ENCODE assay signal across 9 mouse cellular contexts in the genomic region with DNA sequence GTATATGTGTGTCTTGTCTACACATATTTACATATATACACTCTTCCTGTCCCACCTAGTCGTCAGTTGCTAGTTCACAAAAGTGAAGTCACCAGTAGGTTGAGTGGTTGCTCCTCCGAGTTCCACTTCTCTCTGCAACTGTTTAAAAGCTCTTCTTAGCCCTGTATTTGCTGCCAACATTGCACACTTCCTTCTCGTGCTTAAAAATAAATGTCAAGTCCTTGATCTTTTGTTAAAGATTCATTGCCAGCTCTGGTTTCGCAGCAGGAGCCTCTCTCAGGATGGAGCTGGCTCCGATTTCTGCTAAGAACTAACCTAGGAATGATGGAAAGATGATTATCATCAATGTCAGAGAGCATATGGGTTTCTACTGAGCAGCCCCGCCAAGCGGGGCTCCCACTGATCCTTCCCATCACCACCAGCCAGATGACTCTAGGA. TPM values are rescaled to one million over a fixed set of nuclear protein-coding genes. Genes with fewer than 3 reads are reported as not detected.
A peak's percentile ranks its signal among the peaks of the same experiment; 100 is the strongest.
DNase-seq lines count a peak whose midpoint lies in the region; ATAC-seq and TF ChIP-seq lines count a peak whose summit lies in the region.
"Had no signal": no experiment of that assay in that cellular context is flagged by ENCODE, and none has a peak within 500 bp of the region (broad histone marks: within the 10 kb centered on the region; RNA-seq: fewer than 3 reads in every experiment).

No protein-coding gene starts in this region.

- peak overlapping the region; percentile 21 for H3K4me2 ChIP-seq in hindbrain, postnatal 0 days (ENCODE audit: low read depth, low read length)
- H3K4me2 ChIP-seq: heart, embryonic 13.5 days had no signal

- no peaks in the 10 kb centered on the region for H3K36me3 ChIP-seq in hindbrain, postnatal 0 days (ENCODE audit: insufficient read depth, low read length)
- H3K36me3 ChIP-seq: heart, embryonic 13.5 days had no signal

- 0 out of 2 replicates have a peak, but pooled peaks cover 12% of the 10 kb centered on the region for H3K4me1 ChIP-seq in hindbrain, postnatal 0 days (ENCODE audit: insufficient read depth, low read length)

- H3K4me3 ChIP-seq in hindbrain, postnatal 0 days (ENCODE audit: low read length), result no peak overlapping the region
- H3K4me3 ChIP-seq: heart, embryonic 13.5 days had no signal

- peak overlapping the region; percentile 32; the same call in 1 of the 2 replicates for H3K27ac ChIP-seq in hindbrain, postnatal 0 days
- H3K27ac ChIP-seq: heart, embryonic 13.5 days had no signal

- peak; percentile 51; the same call in 1 of the 2 replicates for ATAC-seq in hindbrain, postnatal 0 days

- TF ChIP-seq CTCF in hindbrain, postnatal 0 days (IDR thresholded peaks at IDR 0.05; ENCODE audit: low read depth), result no peak

- 29% methylated on average over 7 of the region's 7 CpGs for WGBS in hindbrain, postnatal 0 days

- H3K9me3 ChIP-seq in hindbrain, postnatal 0 days (ENCODE audit: low read length), result no peaks in the 10 kb centered on the region
- H3K9me3 ChIP-seq: heart, embryonic 13.5 days had no signal

- H3K9ac ChIP-seq in hindbrain, postnatal 0 days (replicated peaks; ENCODE audit: low read length), result no peak overlapping the region
- H3K9ac ChIP-seq: heart, embryonic 13.5 days had no signal

- peak; percentile 26 to 33 for DNase-seq in frontal cortex, postnatal 36 days (ENCODE audit: low spot score in 2 of 2)
- no peak for DNase-seq in frontal cortex, postnatal 10 days (ENCODE audit: low spot score in 2 of 2)
- peak; percentile 64 for DNase-seq in A20 (ENCODE audit: low read depth, low spot score)
- DNase-seq in cerebellum, adult 8-10 months, result peak; percentile 73
- DNase-seq in hindbrain, postnatal 0 days (ENCODE audit: low spot score), result peak; percentile 72
- no peak for DNase-seq in heart, adult 18-20 months
- no peak for DNase-seq in gastrocnemius, adult 18-20 months (ENCODE audit: low spot score)
- DNase-seq in urinary bladder, postnatal 10 days (ENCODE audit: low spot score), result no peak

- H3K27me3 ChIP-seq in hindbrain, postnatal 0 days (ENCODE audit: insufficient read depth, low read length), result no peaks in the 10 kb centered on the region
- H3K27me3 ChIP-seq: heart, embryonic 13.5 days had no signal

RNA-seq across cellular contexts. Expression of gene Dhx40, which starts 43.7 kb away (rescaled TPM):
- 9.8 and 12.0 TPM in 2 replicates for total RNA-seq in hindbrain, postnatal 0 days (2014; rRNA removed)
- 12.5 and 12.6 TPM in 2 replicates for polyA plus RNA-seq in hindbrain, postnatal 0 days (2015; fragmentation: Nextera tagmentation; extraction: Ambion mirVana)
- 10 to 100 TPM; 15.0 to 16.8 TPM for total RNA-seq in heart, adult 18-20 months (2021)
- total RNA-seq in gastrocnemius, adult 18-20 months (2021), result 10 to 100 TPM; 12.4 to 13.6 TPM

Comparison
In these comparisons a context has a peak if more than half of its experiments do, and no peak if none do; other contexts are left out.
1. DNase-seq: peak in frontal cortex, postnatal 36 days (2 of 2), A20 (single experiment), cerebellum, adult 8-10 months (single experiment) and hindbrain, postnatal 0 days (single experiment); none in frontal cortex, postnatal 10 days (0 of 2), heart, adult 18-20 months (0 of 2), gastrocnemius, adult 18-20 months (single experiment) and urinary bladder, postnatal 10 days (single experiment).